Mouse (Mus musculus): Measurements from ENCODE around the gene Stam.
"Not testable (repeated sequence)": the region's sequence is repeated elsewhere in the genome, so short reads cannot be mapped to it uniquely, and the experiment has no call there.

The Stam gene

GRCm38 (mm10) chr2:14073362-14074220 is at the start of gene Stam:
Stam (plus strand) TSS chr2:14074098.
- peak; percentile 87 to 88 for DNase-seq

- no peak for DNase-seq
Observed at GRCm38 (mm10) chr2:14041249-14041648, 32.6 kb upstream of the Stam start.

- no peak for DNase-seq
Observed at GRCm38 (mm10) chr2:14043011-14043410, 30.9 kb upstream of the Stam start.

- DNase-seq: no peak
Observed at GRCm38 (mm10) chr2:14043577-14044170, 30.2 kb upstream of the Stam start.

DNA sequence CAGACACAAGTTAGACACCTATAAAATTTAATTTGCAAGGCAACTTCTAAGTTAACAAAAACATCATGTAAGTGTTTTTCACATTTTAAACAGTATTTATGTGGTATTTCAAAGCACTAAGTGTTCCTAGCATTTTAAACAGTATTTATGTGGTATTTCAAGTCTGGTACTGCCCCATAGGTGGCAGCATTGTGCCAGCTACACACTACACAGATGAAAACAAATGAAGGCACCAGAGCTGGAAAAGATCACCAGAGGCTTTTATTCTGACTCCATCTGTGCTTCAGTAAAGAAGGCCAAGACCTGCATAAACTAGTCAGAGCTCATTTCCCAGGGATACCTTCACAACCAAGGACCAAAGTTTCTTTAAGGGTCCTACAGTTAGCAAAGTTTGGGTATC is 25.5 kb upstream of the Stam start:
- DNase-seq: peak; percentile 49 to 76

GRCm38 (mm10) chr2:14048808-14049207 is 25.1 kb upstream of the Stam start:
- DNase-seq: no peak

GRCm38 (mm10) chr2:14053618-14054017 is 20.3 kb upstream of the Stam start:
- no peak for DNase-seq

GRCm38 (mm10) chr2:14054163-14054562 is 19.7 kb upstream of the Stam start:
- no peak for DNase-seq

DNA sequence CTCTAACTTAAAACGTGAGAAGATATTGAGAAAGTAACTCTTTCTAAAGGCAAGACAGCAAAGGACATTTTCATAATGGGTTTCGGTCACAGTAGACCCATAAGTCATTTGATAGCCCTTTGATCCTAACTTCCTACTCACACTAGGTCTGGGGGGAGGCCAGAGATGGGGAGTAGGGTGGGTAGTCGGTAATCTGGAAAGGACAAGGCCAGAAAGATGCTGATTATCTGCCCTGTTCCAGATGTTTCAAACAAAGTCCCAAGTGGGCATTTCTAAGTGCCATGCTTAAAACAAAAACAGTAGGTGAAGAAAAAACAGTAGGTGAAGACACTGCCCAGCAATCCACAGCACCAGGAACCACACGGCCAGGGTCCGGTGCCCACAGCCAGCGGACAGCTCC is 19.2 kb upstream of the Stam start:
- DNase-seq: no peak

DNA sequence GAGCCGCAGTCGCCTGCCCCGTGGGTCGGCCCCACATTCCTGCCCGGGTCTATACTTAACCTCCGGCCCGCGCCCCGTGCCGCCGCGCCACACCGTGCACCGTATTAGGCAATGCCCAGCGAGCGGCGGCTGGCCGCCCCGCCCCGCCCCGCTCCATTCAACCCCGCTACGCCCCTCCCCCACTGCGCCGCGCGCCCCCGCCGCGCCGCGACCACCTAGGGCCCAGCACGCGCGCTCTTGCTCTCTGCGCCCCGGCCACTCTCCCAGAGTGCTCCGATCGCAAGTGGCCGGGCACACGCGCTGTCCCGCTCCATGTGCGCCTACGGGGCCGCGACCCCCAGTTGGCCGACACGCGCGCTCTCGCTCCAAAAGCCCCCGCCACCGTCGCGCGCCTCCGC is 18.7 kb upstream of the Stam start:
- peak; percentile 49 to 52 for DNase-seq

DNA sequence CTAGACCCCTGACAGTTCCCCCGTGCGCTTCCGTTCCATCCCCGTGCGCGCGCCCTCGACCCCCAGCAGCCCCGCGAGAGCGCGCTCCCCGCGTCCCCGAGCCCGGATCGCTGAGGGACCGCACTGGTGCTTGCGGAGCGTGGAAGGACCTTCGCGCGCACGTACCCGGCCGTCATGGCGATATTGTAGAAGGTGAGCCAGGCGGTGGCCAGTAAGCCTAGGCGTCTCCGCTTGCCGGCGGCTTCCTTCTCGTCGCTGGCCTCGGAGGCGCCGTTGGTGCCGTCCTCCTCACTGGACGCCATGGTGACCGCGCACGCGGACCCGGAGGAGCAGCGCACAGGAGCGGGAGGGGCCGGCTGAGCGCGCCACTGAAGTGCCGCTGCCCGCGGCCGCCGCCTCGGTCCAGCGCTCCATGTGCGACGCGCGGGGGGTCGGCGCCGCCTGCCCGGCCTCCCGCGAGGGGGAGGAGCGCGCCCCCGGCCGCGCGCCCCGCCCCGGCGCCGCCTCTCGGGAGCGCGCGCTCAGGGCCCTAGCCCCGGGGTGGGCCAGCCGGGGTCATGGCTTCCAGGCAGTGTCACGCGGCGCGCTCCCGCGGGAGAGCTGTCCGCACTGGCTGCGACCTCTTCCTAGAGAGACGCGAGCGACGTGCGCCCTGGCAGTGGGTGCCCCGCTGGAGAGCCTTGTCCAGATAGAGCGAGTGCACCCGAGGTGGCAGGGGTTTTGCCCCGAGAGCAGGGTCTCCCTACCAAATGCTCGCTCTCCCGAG is 18.1 kb upstream of the Stam start, which contains the start of gene Hacd1:
Gene Hacd1, minus strand, starts transcription at position 570 of the 766 bp plus-strand sequence.
- peak; percentile 57 to 65 for DNase-seq

DNA sequence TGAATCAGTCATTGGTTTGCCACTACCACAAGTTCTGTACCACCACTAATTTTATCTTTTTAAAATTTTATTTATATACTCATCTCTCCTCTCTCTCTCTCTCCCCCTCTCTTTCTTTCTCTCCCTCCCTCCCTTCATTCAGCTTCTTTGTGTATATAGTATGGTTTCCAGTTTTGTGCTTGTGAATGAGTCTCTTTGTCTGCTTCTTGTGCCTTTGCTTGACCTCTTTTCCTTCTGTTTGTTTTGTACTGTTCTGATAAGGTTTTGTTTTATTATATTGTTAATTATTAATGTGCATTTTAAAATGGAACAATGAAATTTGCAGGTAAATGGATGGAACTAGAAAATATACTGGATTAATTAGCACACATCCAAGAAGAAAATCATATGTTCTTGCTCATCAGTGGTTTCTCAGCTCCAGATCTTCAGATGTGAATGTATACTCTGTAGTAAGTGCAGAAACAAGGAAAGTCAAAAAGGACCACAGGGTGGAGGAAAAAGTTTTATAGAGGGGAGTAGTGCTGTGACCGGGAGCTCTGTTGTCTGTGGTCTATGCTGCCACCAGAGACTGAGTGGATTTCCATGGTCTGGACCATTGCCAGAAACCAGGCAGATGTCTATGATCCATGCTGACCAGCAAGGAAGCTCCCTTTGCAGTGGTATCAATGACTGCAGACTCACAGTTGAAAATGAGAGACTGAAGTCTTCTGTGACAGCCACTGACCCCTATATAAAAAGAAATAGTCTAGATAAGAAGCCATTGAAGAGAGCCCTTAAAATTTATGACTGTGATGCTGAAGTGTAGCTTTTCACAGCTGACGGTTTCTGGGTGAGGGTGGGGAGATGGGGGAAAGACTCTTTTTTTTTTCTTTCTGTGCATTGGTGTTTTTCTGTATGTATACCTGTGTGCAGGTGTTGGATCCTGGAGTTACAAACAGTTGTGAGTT is 7.9 kb upstream of the Stam start:
- DNase-seq: no peak

- DNase-seq: no peak
Observed at GRCm38 (mm10) chr2:14069027-14069426, 4.9 kb upstream of the Stam start.

- no peak for DNase-seq
Observed at GRCm38 (mm10) chr2:14070466-14070865, 3.4 kb upstream of the Stam start.

DNA sequence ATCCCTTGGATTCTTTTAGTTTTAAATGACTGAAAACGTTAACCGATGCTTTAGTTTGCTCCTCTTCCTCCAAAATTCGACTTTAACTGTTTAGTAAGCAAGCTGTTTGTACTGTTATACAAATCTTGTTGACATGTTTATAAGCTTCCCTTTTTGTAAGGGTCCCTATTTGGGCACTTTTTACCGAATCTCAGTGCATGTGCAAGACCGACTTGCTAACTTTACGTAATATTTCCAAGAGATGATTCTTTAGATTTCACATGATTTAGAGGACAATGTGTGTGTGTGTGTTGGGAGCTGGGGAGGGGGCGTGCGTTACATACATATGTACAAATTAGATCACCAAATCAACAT is 913 bp upstream of the Stam start:
- no peak for DNase-seq

DNA sequence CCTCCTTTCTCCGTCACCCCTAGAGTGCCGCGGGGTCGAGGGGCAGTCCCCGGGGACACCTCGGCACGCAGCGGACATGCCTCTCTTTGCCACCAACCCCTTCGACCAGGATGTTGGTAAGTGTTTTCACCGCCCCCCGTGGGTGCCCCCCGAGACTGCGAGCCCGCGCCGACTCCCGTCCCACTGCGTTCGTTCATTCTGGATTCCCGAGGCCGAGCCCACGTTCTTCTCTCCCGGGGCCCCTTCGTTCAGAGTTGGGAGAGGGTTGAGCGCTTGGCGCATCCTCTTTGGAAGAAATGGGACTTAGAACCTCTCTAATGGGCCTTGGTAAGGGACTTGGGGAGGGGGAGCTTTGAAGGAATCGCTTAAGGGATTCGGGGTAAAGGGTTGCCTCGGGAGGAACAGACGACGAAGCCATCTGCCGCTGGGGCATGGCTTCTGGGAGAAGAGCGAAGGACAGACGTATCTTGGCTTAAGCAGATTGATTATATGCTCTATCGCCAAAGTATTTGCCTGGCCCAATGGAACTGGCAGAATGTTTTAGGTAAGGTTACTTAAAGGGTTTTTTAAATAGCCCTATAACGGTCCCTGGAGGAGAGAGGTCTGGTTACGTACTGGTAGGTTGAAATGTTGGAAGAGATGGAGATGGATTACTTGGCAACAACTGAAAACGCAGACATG is 463 bp downstream of the Stam start:
- DNase-seq: no peak

DNA sequence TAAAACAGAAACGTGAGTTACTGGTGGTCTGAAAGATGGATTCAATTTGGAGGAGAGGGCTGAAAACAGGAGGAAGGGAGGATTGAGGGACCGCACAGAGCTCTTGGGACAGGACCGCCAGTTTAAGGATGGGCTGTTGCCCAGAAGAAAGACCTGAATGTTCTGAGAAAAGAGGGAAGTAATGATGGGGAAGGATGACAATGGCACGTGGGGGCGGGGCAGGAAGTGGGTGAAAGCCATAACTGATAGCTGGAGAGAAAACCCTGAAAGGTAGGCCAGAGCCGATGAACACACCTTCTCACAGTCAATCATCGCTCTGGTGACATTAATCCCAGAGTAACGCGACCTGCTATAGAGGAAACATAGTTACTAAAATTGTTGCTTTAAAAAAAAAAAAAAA is 4.6 kb downstream of the Stam start:
- DNase-seq: not testable (repeated sequence)

DNA sequence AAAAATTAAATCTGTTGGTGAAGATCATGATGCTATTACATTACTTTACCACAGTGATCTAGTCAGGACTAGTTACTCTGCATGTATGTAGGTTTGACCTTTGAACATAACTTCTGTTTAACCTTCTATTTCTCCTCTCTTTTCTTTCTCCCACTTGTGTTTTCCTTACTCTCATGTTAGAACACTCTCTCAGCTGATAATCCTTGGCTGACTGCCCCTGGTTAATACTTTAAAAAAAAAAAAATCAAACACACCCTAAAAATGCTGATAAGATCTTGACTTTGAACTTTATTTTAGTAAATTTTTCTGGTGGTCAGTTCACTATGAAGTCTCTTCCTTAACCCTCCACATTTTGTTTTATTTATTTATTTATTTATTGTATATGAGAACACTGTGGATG is 26.6 kb downstream of the Stam start:
- DNase-seq: no peak

DNA sequence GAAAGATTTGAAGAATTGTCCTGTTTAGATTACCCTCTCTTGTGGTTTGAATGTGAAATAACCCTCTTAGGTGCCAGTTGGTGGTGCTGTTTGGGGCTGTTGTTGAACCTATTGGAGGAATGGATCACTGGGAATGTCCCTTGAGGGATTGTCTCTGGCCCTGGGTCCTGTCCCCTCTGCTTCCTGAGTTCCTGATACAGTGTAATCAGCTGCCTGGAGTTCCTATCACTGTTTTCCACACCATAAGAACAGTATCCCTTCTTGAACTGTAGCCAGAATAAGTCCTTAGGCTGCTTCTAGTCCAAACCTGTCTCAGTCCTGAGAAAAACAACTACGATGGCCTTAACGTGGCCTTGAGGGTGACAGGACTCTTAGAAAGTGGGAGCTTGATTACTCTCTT is 28.7 kb downstream of the Stam start:
- no peak for DNase-seq

- DNase-seq: no peak
Observed at GRCm38 (mm10) chr2:14103924-14104323, 30.0 kb downstream of the Stam start.

GRCm38 (mm10) chr2:14107673-14108072 is 33.8 kb downstream of the Stam start:
- no peak for DNase-seq

DNA sequence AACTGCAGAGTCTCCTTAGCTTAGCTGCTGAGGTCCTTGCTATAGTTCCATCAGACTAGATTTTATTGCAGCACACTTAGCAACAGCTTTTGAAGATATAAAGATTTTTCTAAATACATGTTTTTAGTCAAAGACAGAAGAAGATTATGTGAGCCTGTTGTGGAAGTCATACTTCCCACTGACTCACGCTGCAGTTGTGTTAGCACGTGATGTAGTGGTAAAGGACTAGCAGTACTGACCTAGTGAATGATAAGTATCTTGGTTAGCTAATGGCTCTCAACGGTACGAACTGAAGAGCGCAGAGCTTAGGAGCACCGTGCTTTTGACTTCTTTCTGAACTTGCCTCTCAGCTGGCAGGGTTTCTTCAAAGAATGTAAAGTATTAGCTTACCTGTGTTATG is 52.5 kb downstream of the Stam start:
- no peak for DNase-seq

Measured in kidney, adult 8-10 months (tissue).